Mouse (Mus musculus): ENCODE measurements at regions not wholly inside any gene's neighbourhood (a gene's known extent, or its start where the extent isn't known, plus 50 kb on each side); places are given as distances from the start of the nearest gene placed in this dataset.

DNA sequence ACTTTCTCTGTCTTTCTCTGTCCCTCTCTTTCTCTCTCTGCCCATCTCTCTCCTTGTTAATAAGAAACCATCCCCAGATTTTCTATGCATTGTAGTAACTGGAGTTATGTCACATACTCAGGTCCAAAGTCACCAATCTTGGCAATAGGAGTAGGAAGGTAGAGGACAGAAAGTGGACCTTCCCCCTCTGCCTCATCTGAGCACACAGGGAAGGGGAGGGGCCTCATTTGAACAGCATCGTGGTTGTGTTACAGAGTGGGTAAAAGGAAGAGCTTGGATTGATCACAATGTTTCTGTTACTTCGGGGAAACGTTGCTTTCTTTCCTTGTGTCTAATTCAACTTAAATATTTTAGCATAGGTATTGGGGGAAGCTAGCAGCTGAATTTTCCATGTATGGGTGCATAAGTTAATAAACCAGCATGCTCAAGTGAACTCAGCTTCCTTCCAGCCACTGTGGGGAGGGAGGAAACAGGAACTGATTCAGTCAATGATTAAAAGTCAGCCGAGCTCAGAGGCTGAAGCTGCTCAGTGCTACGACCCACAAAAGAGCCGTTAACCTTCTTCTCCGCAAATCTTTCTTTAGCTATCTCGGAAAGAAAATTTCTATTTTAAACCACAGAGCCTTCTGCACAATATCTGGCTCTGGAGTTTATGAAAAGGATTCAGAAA, 243.5 kb downstream of the Hace1 start:
- Histone ChIP-seq H3K27ac (replicated peaks; ENCODE audit: low read depth, low read length) (no peak overlapping the region), H3K4me3 (ENCODE audit: insufficient read depth, low read depth, low read length) (no peak overlapping the region), H3K4me1 (ENCODE audit: control insufficient read depth, insufficient read depth, insufficient read length, low read length) (no peaks in the 10 kb centered on the region)

DNA sequence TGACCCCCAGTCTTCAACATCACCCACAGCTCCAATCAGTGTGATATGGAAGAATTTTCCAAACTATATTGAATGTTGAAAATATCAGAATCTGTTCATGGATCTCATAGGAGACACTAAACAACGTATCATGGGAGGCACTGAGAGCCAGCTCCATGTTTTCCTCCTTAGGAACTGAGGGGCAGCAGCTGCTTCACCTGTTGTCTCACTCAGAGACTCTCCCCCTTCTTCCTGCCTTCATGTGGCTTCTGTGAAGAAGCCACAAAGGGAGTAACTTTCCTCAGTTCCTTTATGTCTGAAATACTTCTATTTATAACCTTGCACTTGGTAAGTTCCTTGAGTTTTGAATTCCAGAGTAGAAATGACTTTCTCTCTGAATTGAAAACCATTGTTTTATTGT, 244.6 kb downstream of the Hace1 start:
- Histone ChIP-seq H3K4me3 (ENCODE audit: insufficient read depth, low read depth, low read length) (no peak overlapping the region), H3K4me1 (ENCODE audit: control insufficient read depth, insufficient read depth, insufficient read length, low read length) (no peaks in the 10 kb centered on the region), H3K27ac (replicated peaks; ENCODE audit: low read depth, low read length) (no peak overlapping the region)

DNA sequence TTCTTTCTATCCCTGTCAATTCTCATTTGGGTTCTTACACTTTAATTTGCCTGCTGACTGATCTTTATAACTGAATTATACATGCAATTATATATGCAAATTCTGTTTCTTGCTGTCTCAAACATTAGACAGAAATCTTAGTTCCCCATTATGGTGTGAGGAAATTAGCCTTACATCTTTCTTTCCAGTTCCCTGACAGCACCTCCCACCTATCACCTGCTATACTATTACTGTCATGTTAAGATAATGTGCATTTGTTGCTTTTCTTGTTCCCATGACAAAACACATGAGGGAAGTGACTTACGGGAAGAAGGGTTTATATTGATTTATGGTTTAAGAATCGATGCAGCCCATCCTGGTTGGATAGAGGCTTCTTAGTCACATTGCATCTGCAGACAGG, 246.0 kb downstream of the Hace1 start:
- no peaks in the 10 kb centered on the region for H3K4me1 ChIP-seq (ENCODE audit: control insufficient read depth, insufficient read depth, insufficient read length, low read length)
- H3K27ac ChIP-seq (replicated peaks; ENCODE audit: low read depth, low read length): no peak overlapping the region
- no peak overlapping the region for H3K4me3 ChIP-seq (ENCODE audit: insufficient read depth, low read depth, low read length)

DNA sequence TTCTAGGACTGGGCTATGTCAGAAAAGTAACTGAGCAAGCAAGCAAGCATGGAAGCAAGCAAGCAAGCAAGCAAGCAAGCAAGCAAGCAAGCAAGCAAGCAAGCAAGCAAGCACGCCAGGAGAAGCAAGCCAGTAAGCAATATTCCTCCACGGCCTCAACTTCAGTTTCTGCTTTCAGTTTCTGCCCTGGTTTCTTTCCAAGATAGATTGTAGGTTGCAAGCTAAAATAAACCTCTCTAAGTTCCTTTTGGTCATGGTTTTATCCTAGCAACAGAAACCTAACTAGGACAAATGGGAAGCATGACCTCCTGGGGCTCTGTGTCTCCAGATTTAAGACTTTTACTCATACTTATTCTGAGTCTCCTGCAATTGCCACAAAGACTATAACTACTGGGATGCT, 271.0 kb downstream of the Hace1 start:
- H3K27ac ChIP-seq (replicated peaks; ENCODE audit: low read depth, low read length): no peak overlapping the region
- H3K4me1 ChIP-seq (ENCODE audit: control insufficient read depth, insufficient read depth, insufficient read length, low read length): no peaks in the 10 kb centered on the region

DNA sequence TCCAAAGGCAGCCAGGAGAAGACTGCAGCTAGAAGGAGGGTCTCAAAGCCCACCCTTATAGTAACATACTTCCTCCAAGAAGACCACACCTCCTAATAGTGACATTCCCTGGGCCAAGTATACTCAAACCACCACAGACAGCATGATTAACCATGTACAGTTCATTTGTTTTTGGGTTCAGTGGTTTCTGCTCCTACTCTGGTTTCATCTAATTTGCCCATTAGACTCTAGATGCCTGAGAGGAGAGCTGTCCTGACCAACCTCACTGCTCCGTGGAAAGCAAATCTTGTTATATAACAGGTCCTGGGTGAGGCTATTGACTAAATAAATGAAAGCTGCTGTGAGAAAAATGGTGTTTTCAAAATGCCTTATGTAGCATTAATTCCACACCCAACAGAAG, 272.2 kb downstream of the Hace1 start:
- Histone ChIP-seq H3K27ac (replicated peaks; ENCODE audit: low read depth, low read length) (no peak overlapping the region; the same call in 1 of the 2 replicates), H3K4me1 (ENCODE audit: control insufficient read depth, insufficient read depth, insufficient read length, low read length) (no peaks in the 10 kb centered on the region), H3K4me3 (ENCODE audit: insufficient read depth, low read depth, low read length) (no peak overlapping the region)

More for the DNA sequence above, 271.0 kb downstream of the Hace1 start:
- no peak overlapping the region for H3K4me3 ChIP-seq (ENCODE audit: insufficient read depth, low read depth, low read length)

DNA sequence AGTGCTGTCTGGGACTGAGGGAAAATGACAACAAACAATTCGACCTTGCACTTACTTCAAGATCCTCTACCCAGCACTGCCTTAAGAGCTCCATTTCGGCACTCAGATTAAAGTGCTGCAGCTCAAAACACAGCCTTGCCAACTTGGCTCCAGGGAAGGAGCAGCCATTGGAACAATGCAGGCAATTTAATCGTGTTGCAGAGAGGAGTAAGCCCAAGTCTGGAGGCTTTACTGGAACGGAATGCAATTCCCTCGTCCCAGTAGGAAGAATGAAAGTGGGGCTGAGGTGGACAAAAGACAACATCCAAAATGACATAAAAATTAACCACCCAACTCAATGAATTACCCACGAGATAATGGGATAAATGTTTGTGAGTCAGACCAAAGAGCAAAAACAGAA, 273.0 kb downstream of the Hace1 start:
- Histone ChIP-seq H3K4me1 (ENCODE audit: control insufficient read depth, insufficient read depth, insufficient read length, low read length) (no peaks in the 10 kb centered on the region), H3K4me3 (ENCODE audit: insufficient read depth, low read depth, low read length) (no peak overlapping the region), H3K27ac (replicated peaks; ENCODE audit: low read depth, low read length) (no peak overlapping the region)

DNA sequence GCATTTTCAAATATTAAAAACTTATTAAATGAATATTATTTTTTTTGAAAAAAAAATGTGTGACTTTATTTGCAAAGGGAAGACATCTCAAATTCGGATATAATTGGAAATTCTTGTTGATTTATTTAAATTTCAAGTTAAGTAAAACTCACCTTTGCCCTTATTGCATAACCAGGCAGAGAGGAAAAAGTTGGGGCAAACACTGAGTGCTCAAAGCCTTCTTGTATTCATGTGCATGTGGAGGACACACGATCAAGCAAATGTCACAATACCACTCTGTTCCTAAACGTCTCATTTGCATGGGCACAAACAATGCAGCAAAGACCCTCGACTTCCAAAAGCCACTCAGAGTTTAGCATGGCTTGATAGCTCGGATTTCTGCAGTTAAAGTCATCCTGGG, 275.1 kb downstream of the Hace1 start:
- H3K4me1 ChIP-seq (ENCODE audit: control insufficient read depth, insufficient read depth, insufficient read length, low read length): no peaks in the 10 kb centered on the region
- H3K4me3 ChIP-seq (ENCODE audit: insufficient read depth, low read depth, low read length): no peak overlapping the region
- H3K27ac ChIP-seq (replicated peaks; ENCODE audit: low read depth, low read length): no peak overlapping the region

DNA sequence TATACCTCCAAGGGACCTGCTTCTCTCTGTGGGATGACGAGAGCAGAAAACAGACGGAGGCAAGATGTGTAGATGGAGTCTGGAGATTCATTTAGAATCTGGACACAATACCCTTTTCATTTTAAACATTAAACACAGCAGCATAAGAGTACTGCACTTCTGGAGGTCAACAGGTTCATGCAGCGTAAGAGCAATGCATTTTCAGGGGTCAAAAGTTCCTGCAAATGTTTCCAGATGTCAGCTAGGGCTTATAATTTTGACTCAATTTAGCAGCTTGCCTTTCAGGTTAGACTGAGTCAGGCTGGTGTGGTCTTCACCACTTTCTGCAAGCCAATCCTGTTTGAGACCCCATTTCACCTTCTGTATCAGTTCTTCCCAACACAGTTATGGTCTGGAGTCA, 277.9 kb downstream of the Hace1 start:
- no peak overlapping the region for H3K27ac ChIP-seq (replicated peaks; ENCODE audit: low read depth, low read length)
- H3K4me3 ChIP-seq (ENCODE audit: insufficient read depth, low read depth, low read length): no peak overlapping the region
- H3K4me1 ChIP-seq (ENCODE audit: control insufficient read depth, insufficient read depth, insufficient read length, low read length): no peaks in the 10 kb centered on the region

DNA sequence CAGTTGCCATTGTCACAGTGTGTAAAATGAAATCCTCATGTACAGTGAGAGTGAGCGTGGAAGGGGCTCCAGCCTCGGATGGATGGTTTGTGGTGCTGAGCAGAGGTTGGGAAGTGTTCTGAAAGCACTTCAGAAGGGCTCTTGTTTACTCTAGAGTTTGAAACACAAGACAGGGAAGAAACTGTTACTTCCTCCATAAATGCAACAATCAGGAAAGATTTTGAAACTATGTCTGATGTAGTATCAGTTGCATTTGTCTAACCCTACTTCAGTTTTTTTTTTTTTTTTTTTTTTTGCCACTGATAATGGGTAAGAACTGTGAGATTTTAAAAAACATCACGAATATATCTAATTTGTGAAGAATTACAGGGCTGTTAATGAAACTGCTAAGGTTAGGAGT, 281.5 kb downstream of the Hace1 start:
- H3K4me3 ChIP-seq (ENCODE audit: insufficient read depth, low read depth, low read length): no peak overlapping the region
- no peak overlapping the region for H3K27ac ChIP-seq (replicated peaks; ENCODE audit: low read depth, low read length)

DNA sequence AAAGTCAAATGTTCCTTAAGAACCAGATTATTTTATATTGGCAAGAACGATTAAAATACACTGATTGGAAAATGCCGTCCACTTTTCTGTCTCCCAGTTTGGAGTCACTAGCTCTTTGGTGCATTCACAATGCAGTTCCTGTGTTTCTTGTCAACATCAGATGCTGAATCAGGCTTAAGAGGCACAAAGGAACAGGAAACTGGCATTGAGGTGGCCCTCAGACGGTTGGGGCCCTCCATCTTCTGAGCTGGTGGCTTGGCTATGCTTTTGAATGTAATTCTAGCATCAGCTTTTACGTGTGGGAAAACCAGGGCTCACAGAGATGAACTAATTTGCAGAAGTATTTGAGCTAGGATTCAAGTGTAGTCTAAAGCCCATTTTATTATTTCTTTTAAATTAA, 282.3 kb downstream of the Hace1 start:
- H3K4me1 ChIP-seq (ENCODE audit: control insufficient read depth, insufficient read depth, insufficient read length, low read length): no peaks in the 10 kb centered on the region
- H3K4me3 ChIP-seq (ENCODE audit: insufficient read depth, low read depth, low read length): no peak overlapping the region
- no peak overlapping the region for H3K27ac ChIP-seq (replicated peaks; ENCODE audit: low read depth, low read length)

More for the DNA sequence above, 281.5 kb downstream of the Hace1 start:
- H3K4me1 ChIP-seq (ENCODE audit: control insufficient read depth, insufficient read depth, insufficient read length, low read length): no peaks in the 10 kb centered on the region

DNA sequence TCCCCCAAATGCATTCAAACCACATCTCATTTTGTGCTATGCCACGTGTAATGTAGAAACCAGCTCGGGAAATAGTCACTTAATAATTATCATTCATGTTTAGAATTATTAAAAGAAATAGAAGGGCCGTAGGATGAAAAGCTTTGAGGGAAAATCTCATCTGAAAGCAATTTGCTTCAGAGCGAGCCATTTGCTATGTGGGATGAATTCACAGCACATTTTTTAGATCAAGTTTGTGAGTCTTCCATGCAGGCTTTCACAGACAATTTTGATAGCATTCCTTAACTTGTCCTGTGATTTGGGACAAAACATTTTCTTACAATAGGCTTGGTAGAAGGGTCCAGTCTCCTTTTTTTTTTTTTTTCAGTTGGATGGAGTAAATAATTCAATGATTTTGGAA, 283.1 kb downstream of the Hace1 start:
- H3K4me1 ChIP-seq (ENCODE audit: control insufficient read depth, insufficient read depth, insufficient read length, low read length): no peaks in the 10 kb centered on the region
- no peak overlapping the region for H3K4me3 ChIP-seq (ENCODE audit: insufficient read depth, low read depth, low read length)
- no peak overlapping the region for H3K27ac ChIP-seq (replicated peaks; ENCODE audit: low read depth, low read length)

DNA sequence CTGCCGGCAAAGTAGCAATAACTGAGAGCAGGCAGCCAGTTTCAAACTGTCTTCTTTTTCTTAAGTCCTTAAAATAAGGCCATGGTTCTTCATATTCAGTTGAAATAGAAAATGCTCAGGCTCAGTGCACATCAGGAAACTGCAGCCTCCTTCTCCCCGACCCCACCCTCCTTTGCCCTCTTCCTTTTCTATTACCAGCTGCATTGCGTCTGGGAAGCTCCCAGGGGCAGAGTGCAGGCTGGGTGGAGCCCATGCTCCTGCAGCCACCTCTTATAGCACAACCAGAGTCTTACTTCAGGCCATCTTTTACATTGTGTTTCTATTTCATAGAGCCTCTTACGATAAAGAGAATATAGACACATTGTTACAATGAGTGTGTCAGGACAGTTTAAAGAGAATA, 288.2 kb downstream of the Hace1 start:
- Histone ChIP-seq H3K4me1 (ENCODE audit: control insufficient read depth, insufficient read depth, insufficient read length, low read length) (no peaks in the 10 kb centered on the region), H3K27ac (replicated peaks; ENCODE audit: low read depth, low read length) (no peak overlapping the region), H3K4me3 (ENCODE audit: insufficient read depth, low read depth, low read length) (no peak overlapping the region)

DNA sequence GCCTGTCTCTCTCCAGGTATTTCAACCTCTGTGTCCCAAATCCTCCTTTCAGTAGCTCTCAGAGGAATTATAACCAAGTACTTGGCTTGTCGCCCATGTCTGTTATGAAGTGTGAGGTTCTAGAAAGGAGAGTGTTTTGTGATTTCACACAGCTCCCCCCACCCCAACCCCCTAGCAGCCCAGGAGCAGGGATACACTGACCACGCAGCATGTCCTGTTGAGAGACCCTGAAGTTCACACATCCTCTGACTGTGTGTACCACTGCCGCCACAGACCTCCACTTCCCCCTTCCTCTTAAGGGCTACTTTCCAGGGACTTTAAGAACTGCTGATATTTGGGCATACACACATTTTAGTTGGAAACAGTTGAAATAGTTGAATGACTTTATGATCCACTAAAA, 289.2 kb downstream of the Hace1 start:
- Histone ChIP-seq H3K27ac (replicated peaks; ENCODE audit: low read depth, low read length) (no peak overlapping the region), H3K4me3 (ENCODE audit: insufficient read depth, low read depth, low read length) (no peak overlapping the region)

DNA sequence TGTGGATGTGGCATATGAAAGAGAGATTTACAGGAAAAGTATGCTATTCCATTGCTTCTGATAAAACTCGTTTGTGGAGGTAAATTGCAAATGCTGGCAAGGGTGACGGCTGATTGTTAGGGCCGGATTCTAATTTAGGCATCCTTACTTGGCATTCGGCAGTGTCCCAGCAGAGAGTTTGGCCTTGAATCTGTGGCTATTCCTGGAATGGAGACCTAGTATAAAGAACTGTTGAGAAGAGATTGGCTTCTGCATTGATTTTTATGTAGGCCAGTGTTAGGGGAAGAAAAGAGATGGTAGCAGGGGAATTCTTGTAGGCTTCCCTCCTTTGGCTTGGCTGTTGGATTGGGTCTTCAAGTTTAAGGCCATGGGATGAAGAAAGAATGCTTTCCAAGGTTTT, 293.4 kb downstream of the Hace1 start:
- Histone ChIP-seq H3K4me3 (ENCODE audit: insufficient read depth, low read depth, low read length) (no peak overlapping the region), H3K27ac (replicated peaks; ENCODE audit: low read depth, low read length) (no peak overlapping the region), H3K4me1 (ENCODE audit: control insufficient read depth, insufficient read depth, insufficient read length, low read length) (no peaks in the 10 kb centered on the region)

More for the DNA sequence above, 289.2 kb downstream of the Hace1 start:
- no peaks in the 10 kb centered on the region for H3K4me1 ChIP-seq (ENCODE audit: control insufficient read depth, insufficient read depth, insufficient read length, low read length)

DNA sequence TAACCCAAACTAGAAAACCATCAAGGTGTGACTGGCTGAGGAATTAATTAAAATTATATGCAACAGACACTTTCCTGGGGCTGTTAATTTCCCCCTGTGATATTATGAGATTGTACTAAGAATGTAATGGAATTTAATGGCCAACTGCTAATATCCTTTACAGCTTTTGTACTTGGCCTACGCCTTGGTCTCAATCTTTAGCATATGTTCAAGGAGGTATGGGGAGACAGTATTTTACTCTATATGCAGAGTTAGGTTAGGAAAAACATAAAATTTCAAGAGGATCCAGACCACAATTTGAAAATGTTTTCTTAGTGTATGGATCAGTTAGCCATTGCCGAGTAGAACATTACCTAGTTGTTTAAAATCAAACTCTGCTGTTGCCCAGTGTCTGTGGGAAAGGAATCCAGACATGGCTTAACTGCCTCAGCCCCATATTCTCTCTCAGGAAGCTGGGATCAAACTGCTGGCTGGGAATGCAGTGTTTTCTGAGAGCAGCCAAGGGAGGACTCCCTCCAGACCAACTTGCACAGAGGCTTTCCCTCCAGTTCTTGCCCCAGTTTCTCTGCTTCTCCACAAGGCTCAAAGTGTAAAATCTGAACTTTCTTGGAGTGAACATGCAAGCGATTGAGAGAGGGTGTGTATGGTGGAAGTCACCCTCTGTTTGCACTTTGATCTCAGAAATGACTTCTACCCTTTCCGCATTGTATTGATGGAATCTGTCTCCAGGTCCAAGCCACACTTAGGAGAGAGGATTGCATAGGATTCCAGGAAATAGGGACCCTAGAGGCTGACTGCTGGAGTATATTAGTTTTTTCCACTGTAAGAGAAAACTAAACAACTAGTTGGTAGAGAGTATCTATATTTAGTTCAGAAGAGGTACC, 294.6 kb downstream of the Hace1 start:
- Histone ChIP-seq H3K4me1 (ENCODE audit: control insufficient read depth, insufficient read depth, insufficient read length, low read length) (no peaks in the 10 kb centered on the region), H3K27ac (replicated peaks; ENCODE audit: low read depth, low read length) (no peak overlapping the region)

More for the DNA sequence above, 294.6 kb downstream of the Hace1 start:
- no peak overlapping the region for H3K4me3 ChIP-seq (ENCODE audit: insufficient read depth, low read depth, low read length)

All from brown adipose tissue, adult 24 weeks (tissue).